Mouse (Mus musculus) liver, adult (tissue): ENCODE measurements around the gene Fryl.

Experiments
- GATA4 ChIP-seq: IDR thresholded peaks from 2 replicates; pipeline ENCODE4 v1.6.1; 2014; ENCODE audit warnings: mild to moderate bottlenecking, low read length; ENCODE audit not compliant: insufficient replicate concordance

Gene Fryl

DNA sequence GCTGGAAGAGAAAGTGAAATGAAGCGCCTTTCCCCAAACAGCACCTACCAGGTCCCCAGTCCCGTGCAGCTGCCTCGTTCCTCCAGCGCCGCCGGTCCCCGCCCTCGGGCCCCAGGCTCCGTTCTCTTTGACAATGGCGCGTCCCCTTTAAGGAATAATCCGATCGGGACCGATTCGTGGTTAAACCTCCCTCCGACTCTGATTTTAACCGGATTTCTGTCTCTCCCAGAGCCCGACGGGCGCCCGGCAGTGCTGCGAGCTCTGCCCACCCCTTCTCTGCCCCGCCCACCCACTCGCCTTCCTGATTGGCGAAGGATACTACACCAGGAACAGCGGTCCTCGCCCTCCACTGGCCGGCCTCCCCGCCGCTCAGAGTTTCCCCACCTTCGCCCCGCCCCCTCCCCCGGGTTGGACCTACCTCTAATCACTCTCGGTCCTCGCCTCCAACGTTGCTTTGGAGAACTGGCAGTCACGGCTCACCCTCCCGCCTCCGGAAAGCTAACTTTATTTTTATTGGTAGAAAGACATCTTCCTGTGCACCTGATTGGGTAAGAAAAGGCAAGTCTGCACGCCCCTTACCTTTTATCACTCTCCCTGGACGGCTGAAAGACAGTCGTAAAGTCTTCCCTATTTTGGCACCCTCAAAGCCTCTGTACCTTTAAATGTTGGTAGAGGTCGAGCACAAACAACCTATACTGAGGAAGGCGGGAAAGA lies at the start of gene Fryl:
Fryl (minus strand) TSS at position 268 of the 714 bp plus-strand sequence.
- 0 out of 2 replicates have a peak, but pooled peaks have one; percentile 35 for TF ChIP-seq GATA4

DNA sequence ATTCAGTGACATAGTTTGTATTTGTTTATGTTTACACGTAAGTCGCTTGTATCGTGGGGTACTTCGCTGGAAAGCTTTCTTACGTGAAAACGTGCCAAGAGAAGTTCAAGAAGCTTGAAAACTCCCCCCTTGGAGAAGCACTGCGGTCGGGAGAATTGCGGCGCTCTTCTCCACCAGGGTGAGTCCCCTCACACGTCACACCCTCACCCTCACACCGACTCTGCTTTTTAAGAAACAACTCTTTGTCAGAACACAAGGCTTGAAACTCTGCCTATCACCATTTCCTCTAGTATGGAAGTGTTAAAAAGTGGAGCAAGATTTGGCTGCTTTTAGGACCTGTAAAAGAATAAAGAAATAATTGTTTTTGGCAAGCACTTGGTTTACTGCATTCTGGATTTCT lies 48.1 kb upstream of the Fryl start:
- TF ChIP-seq GATA4, result no peak

DNA sequence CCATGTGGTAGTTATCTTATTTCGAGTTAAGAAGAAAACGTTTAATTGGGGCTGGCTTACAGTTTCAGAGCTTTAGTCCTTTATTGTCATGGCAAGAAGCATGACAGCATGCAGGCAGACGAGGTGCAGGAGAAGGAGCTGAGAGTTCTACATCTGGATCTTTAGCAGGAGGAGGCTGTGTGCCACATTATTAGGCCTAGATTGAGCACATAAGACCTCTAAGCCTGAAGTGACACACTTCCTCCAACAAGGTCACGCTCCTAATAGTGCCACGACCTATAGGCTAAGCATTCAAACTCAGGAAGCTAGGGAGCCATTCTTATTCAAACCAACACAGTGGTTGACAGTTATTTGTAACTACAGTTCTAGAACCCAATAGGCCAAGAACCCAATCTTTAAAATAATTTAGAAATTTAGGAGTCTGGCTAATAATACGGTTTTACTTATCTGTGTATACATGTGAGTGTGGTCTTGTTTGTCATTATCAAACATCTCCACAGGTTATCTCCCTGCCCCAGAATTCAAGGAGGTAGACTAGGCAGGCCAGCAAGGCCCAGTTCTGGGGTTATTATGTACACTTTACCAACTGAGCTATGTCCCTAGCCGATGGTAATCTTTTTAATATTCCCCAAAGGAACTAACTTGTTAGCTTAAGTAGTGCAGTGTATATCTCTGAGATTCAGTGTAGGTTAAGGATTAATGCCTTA lies 45.3 kb upstream of the Fryl start:
- no peak for TF ChIP-seq GATA4

DNA sequence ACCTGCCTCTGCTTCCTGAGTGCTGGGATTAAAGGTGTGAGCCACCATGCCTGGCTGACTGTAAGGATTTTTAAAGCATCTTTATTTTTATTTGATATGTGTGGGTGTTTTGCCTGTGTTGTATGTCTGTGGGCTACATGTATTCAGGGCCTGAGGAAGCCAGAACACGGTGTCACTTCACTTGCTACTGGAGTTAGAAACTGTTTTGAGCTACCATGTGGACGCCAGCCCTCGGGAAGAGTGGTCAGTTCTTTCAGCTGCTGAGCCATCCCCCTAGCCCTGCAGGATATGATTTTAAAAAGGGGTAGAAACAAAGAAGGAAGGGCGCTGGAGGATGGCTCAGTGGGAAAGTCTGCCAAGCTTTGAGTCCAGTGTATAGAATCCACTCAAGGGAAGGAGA lies 39.5 kb upstream of the Fryl start:
- no peak for TF ChIP-seq GATA4

DNA sequence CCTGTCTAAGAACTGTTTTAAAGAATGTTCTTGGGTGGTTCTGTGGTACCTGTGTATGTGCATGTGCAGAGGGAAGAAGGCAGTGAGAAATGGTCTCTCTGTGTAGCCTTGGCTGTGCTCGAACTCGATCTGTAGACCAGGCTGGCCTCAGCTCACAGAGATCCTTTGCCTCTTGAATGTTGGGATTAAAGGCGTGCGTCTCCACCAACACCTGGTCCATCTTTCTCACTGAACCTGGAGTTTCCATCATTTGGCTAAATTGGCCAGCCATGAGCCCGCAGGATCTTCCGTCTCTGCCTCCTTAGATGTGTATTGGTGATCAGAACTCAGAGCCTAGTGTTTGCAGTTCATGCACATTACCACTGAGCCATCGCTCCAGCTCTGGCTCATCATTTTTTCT lies 38.6 kb upstream of the Fryl start:
- no peak for TF ChIP-seq GATA4

DNA sequence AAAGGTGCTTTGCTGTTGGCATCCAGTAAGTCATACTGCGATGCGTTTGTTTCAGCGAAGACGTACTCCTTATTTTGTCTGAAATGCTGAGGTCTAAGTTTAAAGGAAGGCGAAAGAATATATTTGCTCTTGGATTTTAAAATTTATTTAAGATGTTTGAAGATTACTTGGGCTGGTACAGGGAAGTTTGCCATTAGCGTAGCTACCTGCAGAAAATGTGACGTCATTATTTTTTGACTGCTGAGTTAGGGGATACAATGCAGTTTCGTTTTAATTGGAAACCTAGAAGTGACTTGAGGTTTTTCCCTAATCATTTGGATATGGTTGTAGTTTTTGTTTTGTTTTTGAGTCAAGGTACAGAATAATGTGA lies 37.0 kb upstream of the Fryl start:
- TF ChIP-seq GATA4, result no peak

DNA sequence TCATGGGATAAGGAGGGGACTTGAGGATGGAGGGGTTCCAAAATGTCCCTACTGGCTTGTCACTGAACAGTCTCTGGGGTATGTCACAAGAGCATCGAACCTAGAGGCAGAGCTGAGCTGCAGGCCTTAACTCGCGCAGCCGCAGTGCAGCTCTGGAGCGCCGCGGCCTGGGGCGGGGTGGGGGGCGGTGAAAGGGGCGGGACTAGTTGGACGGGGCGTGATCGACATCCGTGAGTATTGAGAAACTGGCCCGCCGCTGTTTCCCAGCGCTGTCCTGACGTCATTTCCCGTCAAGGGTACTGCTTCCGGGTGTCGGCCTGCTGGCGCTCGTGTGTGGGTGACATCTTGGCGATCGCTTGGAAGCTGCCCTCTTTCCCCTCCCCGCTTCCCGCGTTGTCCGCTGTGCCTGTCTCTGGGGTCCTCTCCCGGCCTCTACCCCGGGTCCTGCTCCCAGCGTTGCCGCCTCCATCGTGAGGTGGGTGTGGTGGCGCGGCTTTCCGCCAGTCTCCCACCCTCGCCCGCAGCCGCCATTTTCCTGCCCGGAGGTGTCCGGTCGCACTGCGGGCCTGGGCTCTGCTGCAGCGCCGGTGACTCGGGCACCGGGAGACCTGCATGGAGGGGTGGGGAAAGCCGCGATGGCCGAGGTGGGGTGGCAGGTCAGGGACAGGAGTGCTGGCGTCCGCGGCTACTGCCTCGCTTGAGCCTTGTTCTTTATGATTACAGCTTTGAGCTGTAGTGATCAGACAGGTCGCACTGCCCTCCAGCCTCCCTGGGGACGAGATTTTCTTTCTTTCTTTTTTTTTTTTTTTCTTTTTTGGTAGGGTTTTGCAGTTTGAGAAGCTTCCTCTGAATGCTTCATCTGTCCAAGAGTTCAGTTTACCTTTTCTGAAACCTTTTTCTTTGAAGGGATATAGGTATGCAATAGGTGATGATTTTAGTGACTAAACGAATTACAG lies 36.4 kb upstream of the Fryl start, which contains the start of gene Ociad1:
Ociad1 (plus strand) TSS at position 283 of the 956 bp plus-strand sequence.
- peak; percentile 9; the same call in 1 of the 2 replicates for TF ChIP-seq GATA4

DNA sequence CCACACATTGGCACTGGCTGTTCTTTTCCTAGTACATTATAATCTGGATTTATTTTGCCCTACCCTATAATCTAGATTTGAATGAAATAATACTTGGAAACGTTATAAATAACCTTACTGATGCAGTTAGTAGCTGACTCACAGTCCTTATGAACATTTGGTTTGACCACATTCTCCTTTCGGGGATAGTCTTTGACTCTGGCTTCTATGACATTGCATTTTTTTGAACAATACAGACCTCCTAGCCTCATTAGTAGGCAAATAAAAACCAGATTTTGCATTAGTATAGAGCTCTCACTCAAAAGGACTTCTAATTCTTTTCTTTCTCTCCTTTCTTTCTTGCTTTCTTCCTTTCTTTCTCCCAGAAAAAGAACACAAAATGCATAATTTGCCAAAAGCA lies 33.5 kb upstream of the Fryl start:
- TF ChIP-seq GATA4, result no peak

DNA sequence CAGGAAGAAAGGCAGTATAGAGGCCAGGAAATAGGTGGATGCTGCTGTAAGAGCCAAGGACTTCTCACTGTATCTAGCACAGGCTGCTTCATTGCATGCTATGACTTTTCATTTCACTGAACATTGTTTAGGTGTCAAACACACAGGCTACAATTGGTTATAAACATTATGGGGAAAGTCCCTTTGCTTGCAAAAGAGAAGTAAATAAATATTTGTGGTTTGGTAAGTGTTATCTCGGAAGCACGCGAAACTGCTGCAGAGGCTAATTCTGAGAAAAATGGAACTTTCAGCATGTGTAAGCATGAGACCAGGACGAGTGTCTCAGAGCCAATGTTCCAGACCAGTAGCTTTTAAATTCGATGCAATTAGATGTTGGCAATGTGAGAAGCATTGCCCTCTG lies 30.2 kb upstream of the Fryl start:
- TF ChIP-seq GATA4, result no peak

DNA sequence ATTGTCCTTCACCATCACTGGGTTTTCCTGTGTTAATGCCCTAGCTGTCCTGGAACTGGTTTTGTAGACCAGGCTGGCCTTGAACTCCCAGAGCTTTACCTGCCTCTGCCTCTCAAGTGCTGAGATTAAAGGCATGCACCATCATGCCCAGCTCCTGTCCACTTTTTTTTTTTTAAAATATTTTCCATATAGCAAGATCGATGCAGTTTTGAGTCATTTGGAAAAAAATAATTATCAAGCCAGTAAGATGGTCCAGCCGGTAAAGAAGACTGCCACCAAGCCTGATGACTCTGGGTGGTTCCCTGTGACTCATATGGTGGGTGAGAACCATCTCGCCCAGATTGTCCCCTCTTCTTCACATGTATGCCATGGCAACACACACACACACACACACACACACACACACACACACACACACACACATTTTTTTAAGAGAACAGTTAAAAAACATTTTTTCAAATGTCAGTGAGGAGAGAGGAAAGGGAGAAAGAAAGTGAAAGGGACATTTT lies 29.1 kb upstream of the Fryl start:
- no peak for TF ChIP-seq GATA4

DNA sequence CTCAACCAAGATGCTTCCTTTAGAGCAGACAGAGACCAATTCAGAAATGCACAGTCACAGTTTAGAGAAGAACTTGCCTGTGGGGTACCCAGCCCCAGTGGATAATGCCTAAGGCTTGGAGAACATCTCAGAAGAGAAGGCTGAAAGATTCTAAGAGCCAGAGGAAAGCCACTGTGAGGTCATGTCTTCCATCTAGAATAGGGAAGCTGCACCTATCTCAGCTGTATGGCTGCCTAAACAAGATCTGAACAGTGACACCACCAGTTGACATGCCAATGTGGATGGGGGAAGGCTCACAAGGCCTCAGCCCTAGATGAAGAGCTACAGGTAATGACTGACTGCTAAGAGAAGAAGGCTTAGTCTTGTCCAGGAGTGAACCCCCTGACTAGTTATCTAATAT lies 27.6 kb upstream of the Fryl start:
- no peak for TF ChIP-seq GATA4

DNA sequence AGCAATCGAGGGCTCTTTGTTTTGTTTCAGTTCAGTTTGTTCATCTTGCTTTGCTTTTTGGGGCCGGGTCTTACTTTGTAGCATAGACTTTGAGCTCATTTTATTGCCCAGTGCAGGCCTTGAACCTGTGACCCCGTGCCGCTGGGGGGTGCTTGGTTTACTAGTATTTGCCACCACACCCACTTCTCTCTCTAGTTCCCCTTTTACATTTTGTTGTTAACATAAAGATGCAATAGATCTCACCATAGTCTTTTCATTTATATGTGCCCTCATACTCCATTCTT lies 24.1 kb upstream of the Fryl start:
- no peak for TF ChIP-seq GATA4

DNA sequence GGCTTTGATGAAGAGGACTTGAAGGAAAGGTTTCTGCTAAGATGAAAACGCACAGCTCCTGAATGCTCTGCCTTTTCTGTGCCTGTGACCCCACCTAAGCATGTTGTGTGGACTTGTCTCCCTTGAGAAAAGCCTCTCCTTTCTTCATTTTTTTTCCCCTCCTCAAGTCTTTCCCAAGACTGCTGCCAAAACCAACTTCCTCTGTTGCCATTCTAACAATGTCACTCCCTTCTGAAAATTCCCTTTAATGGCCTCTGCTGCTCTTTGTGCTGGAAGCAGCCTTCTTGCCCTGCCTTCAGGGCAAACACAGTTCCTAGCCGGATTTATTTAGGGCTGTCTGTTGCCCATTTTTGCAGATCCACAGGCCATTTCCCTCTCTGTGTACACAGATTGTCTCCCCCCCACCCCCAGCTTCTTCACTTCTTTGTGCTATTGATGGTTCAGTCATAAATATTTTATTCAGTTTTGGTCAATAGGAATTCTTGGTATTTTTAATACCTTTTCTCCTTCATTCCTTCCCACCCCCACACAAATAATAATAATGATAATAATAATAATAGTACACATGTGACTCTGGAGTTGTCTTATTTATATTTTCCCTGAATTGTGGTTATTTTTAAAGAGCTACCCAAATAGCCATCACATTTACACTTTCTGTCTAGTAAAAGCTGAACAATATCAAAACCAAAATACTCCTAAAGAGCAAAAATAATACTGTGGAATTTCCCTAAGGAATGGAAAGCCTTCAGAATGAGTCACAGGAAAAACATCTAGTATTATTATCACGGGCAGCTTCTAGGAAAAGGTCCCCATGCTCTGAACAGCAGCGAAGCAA lies 23.5 kb upstream of the Fryl start:
- TF ChIP-seq GATA4, result no peak

DNA sequence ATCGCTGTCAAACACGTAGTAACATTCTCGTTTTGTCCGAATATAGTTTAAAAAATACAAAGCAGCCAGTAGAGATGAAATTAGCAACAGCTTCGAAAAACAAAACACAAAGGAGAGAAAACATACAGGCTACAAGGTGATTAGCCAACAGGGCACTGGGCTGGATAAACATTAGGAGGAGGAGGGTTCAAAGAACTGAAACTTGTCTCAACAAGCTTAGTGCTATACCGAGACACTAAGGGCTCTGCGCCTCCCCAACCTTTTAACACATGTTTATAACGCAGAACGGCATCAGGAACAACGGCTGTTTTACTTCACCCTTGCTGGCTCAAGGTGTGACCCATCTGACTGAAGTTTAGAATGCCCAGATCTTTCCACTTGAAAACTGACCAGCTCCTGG lies 22.8 kb upstream of the Fryl start:
- no peak for TF ChIP-seq GATA4

DNA sequence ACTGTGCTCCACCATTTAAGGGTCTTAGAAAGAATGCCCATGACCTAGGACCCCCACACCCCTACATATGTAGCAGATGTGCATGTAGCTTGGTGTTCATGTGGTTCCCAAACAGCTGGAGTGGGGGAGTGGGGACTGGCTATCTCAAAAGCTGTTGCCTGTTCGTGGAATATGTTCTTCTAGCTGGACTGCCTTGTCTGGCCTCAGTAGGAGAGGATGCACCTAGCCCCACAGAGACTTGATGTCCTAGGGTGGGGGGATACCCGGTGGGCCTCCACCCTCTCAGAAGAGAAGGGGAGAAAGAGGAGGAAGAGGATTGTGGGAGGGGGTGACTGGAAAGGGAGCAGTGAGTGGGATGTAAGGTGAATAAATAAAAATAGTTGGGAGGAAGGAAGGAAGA lies 18.5 kb upstream of the Fryl start:
- TF ChIP-seq GATA4, result no peak
